Mouse (Mus musculus) kidney, postnatal 0 days (tissue): ENCODE results near the gene Cyp2s1. TPM values are rescaled to one million over a fixed set of nuclear protein-coding genes. Genes with fewer than 3 reads are reported as not detected.
A peak's percentile ranks its signal among the peaks of the same experiment; 100 is the strongest.

Experiments
- ATAC-seq: fragments of 200-750 bp; cut with Nextera tagmentation; replicated peaks from 2 replicates; pipeline ENCODE4 v1.8.0; 2017; ENCODE audit warnings: low read depth, moderate number of reproducible peaks, moderate TSS enrichment, moderate library complexity; ENCODE audit not compliant: low FRiP score
- DNase-seq: peaks from one replicate; pipeline ENCODE4 v3.0.0-alpha.2; 2016; ENCODE audit warnings: low spot score
- H3K27ac ChIP-seq: fragments of 300-500 bp; sonication (generic); 2 replicates; pipeline ENCODE4 v1.5.1; 2014; ENCODE audit warnings: mild to moderate bottlenecking
- H3K27me3 ChIP-seq: fragments of 300-500 bp; sonication (generic); 2 replicates; pipeline ENCODE4 v1.6.1; 2014; ENCODE audit warnings: low read length, mixed read lengths; ENCODE audit not compliant: insufficient read depth
- H3K36me3 ChIP-seq: fragments of 300-500 bp; sonication (generic); 2 replicates; pipeline ENCODE4 v1.6.1; 2014; ENCODE audit warnings: low read length, mixed read lengths; ENCODE audit not compliant: insufficient read depth
- H3K4me1 ChIP-seq: fragments of 300-500 bp; sonication (generic); replicated peaks from 2 replicates; pipeline ENCODE4 v1.6.1; 2014; ENCODE audit warnings: antibody characterized with exemption, low read length, mixed read lengths; ENCODE audit not compliant: insufficient read depth
- H3K4me2 ChIP-seq: fragments of 300-500 bp; sonication (generic); 2 replicates; pipeline ENCODE4 v1.6.1; 2014; ENCODE audit warnings: mild to moderate bottlenecking, low read length, moderate library complexity, mixed read lengths
- H3K4me3 ChIP-seq: fragments of 300-500 bp; sonication (generic); replicated peaks from 2 replicates; pipeline ENCODE4 v1.5.1; 2014; ENCODE audit warnings: low read depth, low read length
- H3K9ac ChIP-seq: fragments of 300-500 bp; sonication (generic); 2 replicates; pipeline ENCODE4 v1.6.1; 2014; ENCODE audit warnings: low read depth, low read length
- H3K9me3 ChIP-seq: fragments of 300-500 bp; sonication (generic); replicated peaks from 2 replicates; pipeline ENCODE4 v1.6.1; 2016; ENCODE audit warnings: low read length, inconsistent platforms, mixed read lengths
- CTCF ChIP-seq: IDR thresholded peaks from 2 replicates; pipeline ENCODE4 v1.5.1; 2016; ENCODE audit warnings: antibody characterized with exemption, low read depth, mild to moderate bottlenecking, moderate library complexity
- WGBS: fragments of 180-500 bp; shearing (Covaris S2); extraction: QIAGEN DNeasy Blood & Tissue Kit; methylation state at CpG from one replicate; pipeline ENCODE4 v1.1.7; 2014; 5-methylcytosine and 5-hydroxymethylcytosine counted together
- polyA plus RNA-seq: library from polyadenylated mRNA; unstranded; fragments of >200 nt; fragmentation: Nextera tagmentation; extraction: Ambion mirVana; gene quantifications from 2 replicates; pipeline ENCODE4 v1.2.1, GENCODE M21; 2015

Gene Cyp2s1
- polyA plus RNA-seq, 1 experiment from 2014 or later = 26.7 TPM

- peak overlapping the region; percentile 76 for H3K4me2 ChIP-seq
- peak overlapping the region; percentile 54; the same call in 1 of the 2 replicates for H3K4me3 ChIP-seq
- H3K27ac ChIP-seq = no peak overlapping the region
- TF ChIP-seq CTCF = no peak
- no peaks in the 10 kb centered on the region for H3K9me3 ChIP-seq
- no peaks in the 10 kb centered on the region for H3K27me3 ChIP-seq
- DNase-seq = no peak
- H3K4me1 ChIP-seq = peaks cover 14% of the 10 kb centered on the region
- no peak for ATAC-seq
- no peaks in the 10 kb centered on the region for H3K36me3 ChIP-seq
- no peak overlapping the region for H3K9ac ChIP-seq
- 57% methylated on average over 4 of the region's 4 CpGs for WGBS
These were observed 29.7 kb downstream of the Cyp2s1 start for GRCm38 (mm10) chr7:25786974-25787373.

- Histone ChIP-seq H3K27ac (no peak overlapping the region), H3K27me3 (no peaks in the 10 kb centered on the region), H3K36me3 (peaks cover under 1% of the 10 kb centered on the region; the same call in 1 of the 2 replicates), H3K9ac (no peak overlapping the region), H3K4me3 (no peak overlapping the region), H3K4me1 (peaks cover 26% of the 10 kb centered on the region), H3K9me3 (no peaks in the 10 kb centered on the region), H3K4me2 (no peak overlapping the region)
- 69% methylated on average over 4 of the region's 4 CpGs for WGBS
- no peak for TF ChIP-seq CTCF
- DNase-seq (no peak), ATAC-seq (no peak)
These were observed 31.0 kb downstream of the Cyp2s1 start for GRCm38 (mm10) chr7:25785752-25786151.

- no peaks in the 10 kb centered on the region for H3K9me3 ChIP-seq
- H3K4me2 ChIP-seq = no peak overlapping the region
- 36% methylated on average over 1 of the region's 1 CpGs for WGBS
- DNase-seq = no peak
- no peak overlapping the region for H3K4me3 ChIP-seq
- peaks cover 4% of the 10 kb centered on the region; the same call in 1 of the 2 replicates for H3K36me3 ChIP-seq
- H3K4me1 ChIP-seq = peaks cover 27% of the 10 kb centered on the region
- ATAC-seq = no peak
- H3K27ac ChIP-seq = no peak overlapping the region
- no peak overlapping the region for H3K9ac ChIP-seq
- H3K27me3 ChIP-seq = no peaks in the 10 kb centered on the region
- TF ChIP-seq CTCF = no peak
These were observed 31.9 kb downstream of the Cyp2s1 start for GRCm38 (mm10) chr7:25784808-25785207.

GRCm38 (mm10) chr7:25783746-25784145 lies 33.0 kb downstream of the Cyp2s1 start:
- no peak overlapping the region for H3K4me2 ChIP-seq
- WGBS = 62% methylated on average over 8 of the region's 8 CpGs
- H3K27ac ChIP-seq = no peak overlapping the region

GRCm38 (mm10) chr7:25782744-25783143 lies 34.0 kb downstream of the Cyp2s1 start:
- H3K27me3 ChIP-seq = no peaks in the 10 kb centered on the region
- TF ChIP-seq CTCF = no peak
- H3K27ac ChIP-seq = peak overlapping the region; percentile 80
- no peak overlapping the region for H3K4me2 ChIP-seq
- no peaks in the 10 kb centered on the region for H3K9me3 ChIP-seq
- peaks cover 24% of the 10 kb centered on the region for H3K4me1 ChIP-seq
- H3K9ac ChIP-seq = no peak overlapping the region
- ATAC-seq (no peak), DNase-seq (no peak)
- H3K36me3 ChIP-seq = peaks cover 12% of the 10 kb centered on the region
- WGBS = 73% methylated on average over 6 of the region's 6 CpGs
- H3K4me3 ChIP-seq = no peak overlapping the region

More at GRCm38 (mm10) chr7:25783746-25784145, 33.0 kb downstream of the Cyp2s1 start:
- no peak overlapping the region for H3K4me3 ChIP-seq
- H3K36me3 ChIP-seq = peaks cover 4% of the 10 kb centered on the region; the same call in 1 of the 2 replicates
- H3K27me3 ChIP-seq = no peaks in the 10 kb centered on the region
- DNase-seq (no peak), ATAC-seq (no peak)
- H3K4me1 ChIP-seq = peaks cover 24% of the 10 kb centered on the region
- no peak overlapping the region for H3K9ac ChIP-seq
- no peaks in the 10 kb centered on the region for H3K9me3 ChIP-seq
- TF ChIP-seq CTCF = no peak

GRCm38 (mm10) chr7:25781937-25782610 lies 34.6 kb downstream of the Cyp2s1 start:
- ATAC-seq = peak; percentile 82
- peak overlapping the region; percentile 27 for H3K4me3 ChIP-seq
- no peaks in the 10 kb centered on the region for H3K27me3 ChIP-seq
- H3K9me3 ChIP-seq = no peaks in the 10 kb centered on the region
- H3K9ac ChIP-seq = peak overlapping the region; percentile 49
- H3K4me1 ChIP-seq = peaks cover 19% of the 10 kb centered on the region
- WGBS = 30% methylated on average over 11 of the region's 11 CpGs
- H3K36me3 ChIP-seq = peaks cover 14% of the 10 kb centered on the region
- no peak for TF ChIP-seq CTCF
- peak overlapping the region; percentile 70 for H3K4me2 ChIP-seq
- H3K27ac ChIP-seq = peak overlapping the region; percentile 80
- peak; percentile 84 for DNase-seq
